Mouse (Mus musculus) MEL (cell line): ENCODE results near the gene Tuft1.

Source experiments
- CHD2 ChIP-seq: IDR thresholded peaks from 2 replicates; pipeline ENCODE4 v1.6.1; 2011; ENCODE audit warnings: low read length, improper control_type of control experiment
- CTCF ChIP-seq, 3 experiments: IDR thresholded peaks in 2 of 3; conservative IDR thresholded peaks in 1 of 3; 2 replicates each; pipeline ENCODE4 v1.5.1; 2011 to 2012; ENCODE audit warnings: low read length in 3 of 3, low read depth in 2 of 3, mild to moderate bottlenecking in 2 of 3, improper control_type of control experiment in 1 of 3, inconsistent platforms in 1 of 3, mixed read lengths in 1 of 3, moderate library complexity in 1 of 3; ENCODE audit not compliant: control insufficient read depth in 1 of 3, insufficient read depth in 1 of 3, poor library complexity in 1 of 3, severe bottlenecking in 1 of 3
- EP300 ChIP-seq, 2 experiments: IDR thresholded peaks; 2 replicates each; pipeline ENCODE4 v1.6.1; 2011; ENCODE audit warnings: improper control_type of control experiment in 2 of 2, low read length in 2 of 2, low read depth in 1 of 2, mild to moderate bottlenecking in 1 of 2
- MEF2A ChIP-seq: IDR thresholded peaks from 2 replicates; pipeline ENCODE4 v1.6.1; 2014; ENCODE audit warnings: low read depth, mild to moderate bottlenecking, inconsistent platforms, low read length, improper control_type of control experiment; ENCODE audit not compliant: poor library complexity, insufficient replicate concordance, severe bottlenecking; ENCODE audit errors: extremely low read depth
- NELFE ChIP-seq: IDR thresholded peaks from 2 replicates; pipeline ENCODE4 v1.6.1; 2011; ENCODE audit warnings: low read depth, low read length, improper control_type of control experiment
- POLR2A ChIP-seq, 2 experiments: IDR thresholded peaks; 2 replicates each; pipeline ENCODE4 v1.6.1; 2011 to 2012; ENCODE audit warnings: low read length in 2 of 2, mild to moderate bottlenecking in 2 of 2, control low read depth in 1 of 2, improper control_type of control experiment in 1 of 2, low read depth in 1 of 2, moderate library complexity in 1 of 2; ENCODE audit not compliant: control insufficient read depth in 1 of 2, insufficient read depth in 1 of 2, poor library complexity in 1 of 2
- POLR2AphosphoS2 ChIP-seq: IDR thresholded peaks from 2 replicates; pipeline ENCODE4 v1.6.1; 2011; ENCODE audit warnings: low read length, improper control_type of control experiment
- TCF12 ChIP-seq: IDR thresholded peaks from 2 replicates; pipeline ENCODE4 v1.6.1; 2014; ENCODE audit warnings: low read depth, mild to moderate bottlenecking, inconsistent platforms, low read length, improper control_type of control experiment, moderate library complexity
- USF1 ChIP-seq: IDR thresholded peaks from 2 replicates; pipeline ENCODE4 v1.6.1; 2014; ENCODE audit warnings: low read depth, mild to moderate bottlenecking, inconsistent platforms, low read length, improper control_type of control experiment, moderate library complexity
- ZC3H11A ChIP-seq: IDR thresholded peaks from 2 replicates; pipeline ENCODE4 v1.6.1; 2012; ENCODE audit warnings: low read depth, mild to moderate bottlenecking, inconsistent platforms, low read length, improper control_type of control experiment

- TF ChIP-seq MEF2A = no peak
- TF ChIP-seq NELFE = no peak
- no peak for TF ChIP-seq CHD2
- no peak for TF ChIP-seq POLR2A (IDR thresholded peaks at IDR 0.05; ENCODE audit: control insufficient read depth in 1 of 2, insufficient read depth in 1 of 2, low read depth in 1 of 2, low read length in 2 of 2, poor library complexity in 1 of 2)
- TF ChIP-seq TCF12 = no peak
- TF ChIP-seq ZC3H11A = no peak
- TF ChIP-seq CTCF (IDR thresholded peaks at IDR 0.05 in 2 of 3, conservative IDR thresholded peaks at IDR 0.05 in 1 of 3; ENCODE audit: control insufficient read depth in 1 of 3, insufficient read depth in 1 of 3, low read depth in 2 of 3, low read length in 3 of 3, poor library complexity in 1 of 3, severe bottlenecking in 1 of 3) = no peak
- TF ChIP-seq EP300 (IDR thresholded peaks at IDR 0.05; ENCODE audit: low read depth in 1 of 2, low read length in 2 of 2) = no peak
- no peak for TF ChIP-seq USF1
- TF ChIP-seq POLR2AphosphoS2 = no peak
Measured at GRCm38 (mm10) chr3:94565127-94565526, 93.5 kb downstream of the Tuft1 start.
